Mouse (Mus musculus) kidney, embryonic 15.5 days (tissue): Measurements from ENCODE around the gene Gm13272. TPM values are rescaled to one million over a fixed set of nuclear protein-coding genes. Genes with fewer than 3 reads are reported as not detected.
"Not testable (repeated sequence)": the region's sequence is repeated elsewhere in the genome, so short reads cannot be mapped to it uniquely, and the experiment has no call there.

Experiments used
- ATAC-seq: fragments of 200-750 bp; cut with Nextera tagmentation; replicated peaks from 2 replicates; pipeline ENCODE4 v1.8.0; 2017; ENCODE audit warnings: moderate TSS enrichment; ENCODE audit not compliant: low FRiP score
- H3K27ac ChIP-seq: fragments of 300-500 bp; sonication (generic); 2 replicates; pipeline ENCODE4 v1.5.1; 2015; ENCODE audit warnings: mild to moderate bottlenecking, inconsistent platforms
- H3K27me3 ChIP-seq: fragments of 300-500 bp; sonication (generic); 2 replicates; pipeline ENCODE4 v1.6.1; 2015; ENCODE audit warnings: inconsistent platforms
- H3K36me3 ChIP-seq: fragments of 300-500 bp; sonication (generic); 2 replicates; pipeline ENCODE4 v1.6.1; 2015; ENCODE audit warnings: inconsistent platforms
- H3K4me1 ChIP-seq: fragments of 300-500 bp; sonication (generic); 2 replicates; pipeline ENCODE4 v1.6.1; 2015; ENCODE audit warnings: inconsistent platforms
- H3K4me2 ChIP-seq: fragments of 300-500 bp; sonication (generic); 2 replicates; pipeline ENCODE4 v1.6.1; 2015; ENCODE audit warnings: moderate library complexity, mild to moderate bottlenecking, inconsistent platforms
- H3K4me3 ChIP-seq: fragments of 300-500 bp; sonication (generic); replicated peaks from 2 replicates; pipeline ENCODE4 v1.5.1; 2015; ENCODE audit warnings: mild to moderate bottlenecking, inconsistent platforms
- H3K9ac ChIP-seq: fragments of 300-500 bp; sonication (generic); 2 replicates; pipeline ENCODE4 v1.6.1; 2015; ENCODE audit warnings: mild to moderate bottlenecking, inconsistent platforms
- H3K9me3 ChIP-seq: fragments of 300-500 bp; sonication (generic); replicated peaks from 2 replicates; pipeline ENCODE4 v1.6.1; 2016; ENCODE audit warnings: inconsistent platforms
- WGBS: fragments of 180-500 bp; shearing (Covaris S2); methylation state at CpG from one replicate; pipeline ENCODE4 v1.1.7; 2015; ENCODE audit warnings: mixed read lengths; 5-methylcytosine and 5-hydroxymethylcytosine counted together
- polyA plus RNA-seq: library from polyadenylated mRNA; unstranded; fragments of >200 nt; fragmentation: Nextera tagmentation; extraction: Ambion mirVana; gene quantifications from 2 replicates; pipeline ENCODE4 v1.2.1, GENCODE M21; 2015

The Gm13272 gene
- polyA plus RNA-seq, 1 experiment from 2014 or later = not detected

DNA sequence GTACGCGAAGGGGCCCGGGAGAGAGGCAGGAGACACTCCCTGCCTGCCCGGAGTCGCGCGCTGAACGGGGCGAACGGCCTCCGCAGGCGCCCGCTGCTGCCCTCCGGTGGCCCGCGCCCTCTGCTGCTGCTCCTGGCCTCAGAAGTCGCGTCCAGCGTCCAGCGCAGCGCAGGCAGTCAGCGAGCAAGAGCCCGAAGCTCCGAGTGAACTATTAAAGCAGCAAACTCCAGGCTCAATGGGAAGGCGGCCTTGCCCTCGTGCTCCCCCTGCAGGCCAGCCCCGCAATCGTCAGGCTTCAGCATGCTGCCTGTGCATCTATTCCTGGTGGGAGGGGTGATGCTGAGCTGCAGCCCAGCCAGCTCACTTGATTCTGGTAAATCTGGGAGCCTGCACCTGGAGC is 11.6 kb downstream of the Gm13272 start, which contains the start of gene Gm13278:
Gm13278 (plus strand) TSS at position 301 of the 400 bp plus-strand sequence.
- not testable (repeated sequence) for H3K9ac ChIP-seq, H3K4me1 ChIP-seq, H3K27me3 ChIP-seq, H3K4me3 ChIP-seq, H3K27ac ChIP-seq, H3K36me3 ChIP-seq, H3K4me2 ChIP-seq, ATAC-seq, H3K9me3 ChIP-seq
- no CpG with 5 or more reads among the region's 28 CpGs for WGBS

DNA sequence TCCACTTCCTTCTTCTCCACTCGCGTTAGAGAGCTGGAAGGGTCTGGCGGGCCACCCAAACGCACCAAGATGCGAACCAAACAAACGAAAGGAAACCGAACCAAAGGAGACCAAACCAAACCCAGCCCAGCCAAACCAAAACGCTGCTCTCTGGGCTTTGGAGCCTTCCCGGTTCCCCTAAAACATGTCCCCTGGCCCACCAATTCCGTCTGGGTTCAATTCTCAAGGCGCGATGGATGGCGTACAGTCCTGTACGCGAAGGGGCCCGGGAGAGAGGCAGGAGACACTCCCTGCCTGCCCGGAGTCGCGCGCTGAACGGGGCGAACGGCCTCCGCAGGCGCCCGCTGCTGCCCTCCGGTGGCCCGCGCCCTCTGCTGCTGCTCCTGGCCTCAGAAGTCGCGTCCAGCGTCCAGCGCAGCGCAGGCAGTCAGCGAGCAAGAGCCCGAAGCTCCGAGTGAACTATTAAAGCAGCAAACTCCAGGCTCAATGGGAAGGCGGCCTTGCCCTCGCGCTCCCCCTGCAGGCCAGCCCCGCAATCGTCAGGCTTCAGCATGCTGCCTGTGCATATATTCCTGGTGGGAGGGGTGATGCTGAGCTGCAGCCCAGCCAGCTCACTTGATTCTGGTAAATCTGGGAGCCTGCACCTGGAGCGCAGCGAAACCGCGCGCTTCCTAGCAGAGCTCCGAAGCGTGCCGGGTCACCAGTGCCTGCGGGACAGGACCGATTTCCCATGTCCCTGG is 14.5 kb downstream of the Gm13272 start, which contains the start of gene Gm13275:
Gm13275 (plus strand) TSS at position 552 of the 740 bp plus-strand sequence.
- H3K9me3 ChIP-seq, H3K4me3 ChIP-seq, H3K27me3 ChIP-seq, H3K27ac ChIP-seq, H3K9ac ChIP-seq, H3K4me2 ChIP-seq, ATAC-seq, H3K36me3 ChIP-seq, H3K4me1 ChIP-seq: not testable (repeated sequence)
- 2% methylated on average over 19 of the region's 52 CpGs for WGBS

DNA sequence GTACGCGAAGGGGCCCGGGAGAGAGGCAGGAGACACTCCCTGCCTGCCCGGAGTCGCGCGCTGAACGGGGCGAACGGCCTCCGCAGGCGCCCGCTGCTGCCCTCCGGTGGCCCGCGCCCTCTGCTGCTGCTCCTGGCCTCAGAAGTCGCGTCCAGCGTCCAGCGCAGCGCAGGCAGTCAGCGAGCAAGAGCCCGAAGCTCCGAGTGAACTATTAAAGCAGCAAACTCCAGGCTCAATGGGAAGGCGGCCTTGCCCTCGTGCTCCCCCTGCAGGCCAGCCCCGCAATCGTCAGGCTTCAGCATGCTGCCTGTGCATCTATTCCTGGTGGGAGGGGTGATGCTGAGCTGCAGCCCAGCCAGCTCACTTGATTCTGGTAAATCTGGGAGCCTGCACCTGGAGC is 17.4 kb downstream of the Gm13272 start, which contains the start of gene Gm13279:
Gm13279 (plus strand) TSS at position 301 of the 400 bp plus-strand sequence.
- no CpG with 5 or more reads among the region's 28 CpGs for WGBS
- not testable (repeated sequence) for H3K36me3 ChIP-seq, H3K4me3 ChIP-seq, ATAC-seq, H3K4me1 ChIP-seq, H3K27me3 ChIP-seq, H3K27ac ChIP-seq, H3K9ac ChIP-seq, H3K9me3 ChIP-seq, H3K4me2 ChIP-seq

DNA sequence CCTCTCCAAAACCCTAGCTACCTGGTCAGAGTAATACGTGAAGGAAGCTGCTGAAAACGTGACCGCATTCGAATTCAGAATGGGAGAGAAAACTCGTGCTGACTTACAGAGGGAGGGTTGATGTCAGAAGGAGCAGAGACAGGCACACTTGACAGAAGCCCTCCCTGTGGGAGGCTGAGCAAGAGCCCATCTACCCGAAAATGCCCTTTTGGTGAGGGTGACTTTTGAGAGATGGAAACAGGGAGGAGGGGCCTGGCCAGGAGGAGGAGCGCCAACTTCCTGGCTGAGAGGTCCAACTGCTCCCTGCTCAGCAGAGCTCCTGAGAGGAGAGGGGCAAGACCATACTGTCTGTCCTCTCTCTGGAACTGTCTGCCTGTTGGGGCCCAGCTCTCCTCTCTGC is 19.7 kb downstream of the Gm13272 start, which contains the start of gene Gm13285:
Gm13285 (plus strand) TSS at position 301 of the 400 bp plus-strand sequence.
- not testable (repeated sequence) for H3K27ac ChIP-seq, ATAC-seq, H3K4me2 ChIP-seq, H3K36me3 ChIP-seq, H3K4me3 ChIP-seq, H3K9ac ChIP-seq, H3K9me3 ChIP-seq, H3K27me3 ChIP-seq, H3K4me1 ChIP-seq
- WGBS = 13% methylated on average over 6 of the region's 7 CpGs

DNA sequence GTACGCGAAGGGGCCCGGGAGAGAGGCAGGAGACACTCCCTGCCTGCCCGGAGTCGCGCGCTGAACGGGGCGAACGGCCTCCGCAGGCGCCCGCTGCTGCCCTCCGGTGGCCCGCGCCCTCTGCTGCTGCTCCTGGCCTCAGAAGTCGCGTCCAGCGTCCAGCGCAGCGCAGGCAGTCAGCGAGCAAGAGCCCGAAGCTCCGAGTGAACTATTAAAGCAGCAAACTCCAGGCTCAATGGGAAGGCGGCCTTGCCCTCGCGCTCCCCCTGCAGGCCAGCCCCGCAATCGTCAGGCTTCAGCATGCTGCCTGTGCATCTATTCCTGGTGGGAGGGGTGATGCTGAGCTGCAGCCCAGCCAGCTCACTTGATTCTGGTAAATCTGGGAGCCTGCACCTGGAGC is 23.3 kb downstream of the Gm13272 start, which contains the start of gene Gm13287:
Gm13287 (plus strand) TSS at position 301 of the 400 bp plus-strand sequence.
- ATAC-seq, H3K27ac ChIP-seq, H3K4me2 ChIP-seq, H3K27me3 ChIP-seq, H3K9ac ChIP-seq, H3K9me3 ChIP-seq, H3K4me1 ChIP-seq, H3K4me3 ChIP-seq, H3K36me3 ChIP-seq: not testable (repeated sequence)
- WGBS = no CpG with 5 or more reads among the region's 29 CpGs

DNA sequence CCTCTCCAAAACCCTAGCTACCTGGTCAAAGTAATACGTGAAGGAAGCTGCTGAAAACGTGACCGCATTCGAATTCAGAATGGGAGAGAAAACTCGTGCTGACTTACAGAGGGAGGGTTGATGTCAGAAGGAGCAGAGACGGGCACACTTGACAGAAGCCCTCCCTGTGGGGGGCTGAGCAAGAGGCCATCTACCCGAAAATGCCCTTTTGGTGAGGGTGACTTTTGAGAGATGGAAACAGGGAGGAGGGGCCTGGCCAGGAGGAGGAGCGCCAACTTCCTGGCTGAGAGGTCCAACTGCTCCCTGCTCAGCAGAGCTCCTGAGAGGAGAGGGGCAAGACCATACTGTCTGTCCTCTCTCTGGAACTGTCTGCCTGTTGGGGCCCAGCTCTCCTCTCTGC is 25.6 kb downstream of the Gm13272 start, which contains the start of gene Gm13288:
Gm13288 (plus strand) TSS at position 301 of the 400 bp plus-strand sequence.
- H3K4me3 ChIP-seq, H3K9me3 ChIP-seq, H3K4me1 ChIP-seq, H3K36me3 ChIP-seq, ATAC-seq, H3K9ac ChIP-seq, H3K27ac ChIP-seq: not testable (repeated sequence)
- H3K27me3 ChIP-seq = peaks cover 16% of the 10 kb centered on the region
- WGBS = no CpG with 5 or more reads among the region's 8 CpGs
- peak within 1 kb of the TSS; percentile 44; the same call in 1 of the 2 replicates for H3K4me2 ChIP-seq

DNA sequence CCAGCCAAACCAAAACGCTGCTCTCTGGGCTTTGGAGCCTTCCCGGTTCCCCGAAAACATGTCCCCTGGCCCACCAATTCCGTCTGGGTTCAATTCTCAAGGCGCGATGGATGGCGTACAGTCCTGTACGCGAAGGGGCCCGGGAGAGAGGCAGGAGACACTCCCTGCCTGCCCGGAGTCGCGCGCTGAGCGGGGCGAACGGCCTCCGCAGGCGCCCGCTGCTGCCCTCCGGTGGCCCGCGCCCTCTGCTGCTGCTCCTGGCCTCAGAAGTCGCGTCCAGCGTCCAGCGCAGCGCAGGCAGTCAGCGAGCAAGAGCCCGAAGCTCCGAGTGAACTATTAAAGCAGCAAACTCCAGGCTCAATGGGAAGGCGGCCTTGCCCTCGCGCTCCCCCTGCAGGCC is 26.1 kb downstream of the Gm13272 start:
- H3K4me2 ChIP-seq = peak overlapping the region; percentile 44; the same call in 1 of the 2 replicates
- not testable (repeated sequence) for H3K4me1 ChIP-seq, H3K4me3 ChIP-seq, H3K9me3 ChIP-seq, H3K36me3 ChIP-seq, H3K27ac ChIP-seq, ATAC-seq, H3K9ac ChIP-seq
- 0% methylated on average over 7 of the region's 34 CpGs for WGBS
- H3K27me3 ChIP-seq = peaks cover 16% of the 10 kb centered on the region

DNA sequence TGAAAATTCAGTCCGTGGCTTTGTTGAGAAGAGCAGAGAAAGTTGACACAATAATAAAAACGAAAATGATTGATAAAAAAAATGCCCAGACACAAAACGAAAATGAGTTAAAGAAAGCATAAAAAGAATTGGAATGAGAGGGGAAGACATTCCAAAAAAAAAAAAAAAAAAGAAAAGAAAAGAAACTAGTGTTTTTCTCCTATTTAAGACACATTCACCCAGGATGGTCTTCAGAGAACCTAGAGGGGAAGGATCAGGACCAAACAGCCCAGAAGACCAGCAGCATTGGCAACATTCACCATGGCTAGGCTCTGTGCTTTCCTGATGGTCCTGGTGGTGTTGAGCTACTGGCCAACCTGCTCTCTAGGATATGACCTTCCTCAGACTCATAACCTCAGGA is 36.3 kb downstream of the Gm13272 start, which contains the start of gene Ifna7:
Ifna7 (plus strand) TSS at position 301 of the 400 bp plus-strand sequence.
- Histone ChIP-seq H3K4me2 (no peak within 1 kb of the TSS), H3K27ac (no peak within 1 kb of the TSS), H3K4me1 (no peaks in the 10 kb centered on the region), H3K9ac (no peak within 1 kb of the TSS), H3K4me3 (no peak within 1 kb of the TSS), H3K9me3 (no peaks in the 10 kb centered on the region), H3K36me3 (no peaks in the 10 kb centered on the region), H3K27me3 (no peaks in the 10 kb centered on the region; the same call in 1 of the 2 replicates)
- no peak for ATAC-seq
- 59% methylated on average over 3 of the region's 3 CpGs for WGBS

DNA sequence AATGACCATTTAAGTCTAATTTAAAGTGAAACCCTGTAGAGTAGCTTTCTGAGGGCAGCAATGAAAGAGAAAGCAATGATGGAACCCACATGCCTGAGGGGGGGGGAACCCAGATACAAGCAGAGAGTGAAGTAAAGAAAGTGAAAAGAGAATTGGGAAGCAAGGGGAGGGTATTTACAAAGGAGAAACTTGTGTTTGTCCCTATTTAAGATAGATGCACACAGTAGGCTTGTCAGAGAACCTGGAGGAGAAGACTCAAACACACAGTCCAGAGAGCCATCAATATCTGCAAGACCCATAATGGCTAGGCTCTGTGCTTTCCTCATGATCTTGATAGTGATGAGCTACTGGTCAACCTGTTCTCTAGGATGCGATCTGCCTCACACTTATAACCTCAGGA is 40.0 kb downstream of the Gm13272 start, which contains the start of gene Ifna11:
Ifna11 (plus strand) TSS at position 301 of the 400 bp plus-strand sequence.
- Histone ChIP-seq H3K4me1 (no peaks in the 10 kb centered on the region), H3K4me2 (no peak within 1 kb of the TSS), H3K9ac (no peak within 1 kb of the TSS), H3K4me3 (no peak within 1 kb of the TSS), H3K9me3 (no peaks in the 10 kb centered on the region), H3K27ac (no peak within 1 kb of the TSS), H3K36me3 (no peaks in the 10 kb centered on the region), H3K27me3 (no peaks in the 10 kb centered on the region; the same call in 1 of the 2 replicates)
- ATAC-seq = no peak
- 74% methylated on average over 1 of the region's 1 CpGs for WGBS

DNA sequence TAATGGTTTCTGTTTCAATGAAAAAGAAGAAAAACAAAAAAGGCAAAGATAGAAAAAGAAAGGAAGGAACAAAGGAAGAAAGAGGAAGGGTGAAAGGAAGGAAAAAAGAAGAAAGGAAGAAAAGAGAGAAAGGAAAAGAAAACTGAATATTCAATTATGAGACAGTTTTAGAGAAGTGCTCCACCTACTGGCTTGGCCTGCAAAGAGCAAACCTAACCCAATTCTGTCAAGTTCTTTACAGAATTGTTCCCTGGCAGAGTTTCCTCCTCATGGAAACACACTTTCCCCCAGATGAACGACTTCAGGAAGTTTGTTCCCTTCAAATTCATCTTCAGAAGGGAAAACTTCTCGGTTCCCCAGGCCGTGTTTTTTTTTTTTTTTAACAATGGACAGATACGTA is 43.3 kb downstream of the Gm13272 start:
- H3K27ac ChIP-seq = no peak overlapping the region

DNA sequence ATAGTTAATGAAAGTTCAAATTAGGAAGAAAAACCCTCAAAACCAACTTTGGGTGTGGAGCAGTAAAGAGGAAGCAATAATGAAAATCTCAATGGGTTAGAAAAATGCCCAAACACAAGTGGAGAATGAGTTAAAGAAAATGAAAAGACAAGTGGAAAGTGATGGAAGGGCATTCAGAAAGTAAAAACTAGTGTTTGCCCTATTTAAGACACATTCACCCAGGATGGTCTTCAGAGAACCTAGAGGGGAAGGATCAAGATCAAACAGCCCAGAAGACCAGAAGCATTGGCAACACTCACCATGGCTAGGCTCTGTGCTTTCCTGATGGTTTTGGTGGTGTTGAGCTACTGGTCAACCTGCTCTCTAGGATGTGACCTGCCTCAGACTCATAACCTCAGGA is 47.5 kb downstream of the Gm13272 start, which contains the start of gene Ifna6:
Ifna6 (plus strand) TSS at position 301 of the 400 bp plus-strand sequence.
- H3K4me1 ChIP-seq, H3K27ac ChIP-seq, H3K27me3 ChIP-seq, ATAC-seq, H3K9me3 ChIP-seq, H3K4me3 ChIP-seq, H3K36me3 ChIP-seq, H3K4me2 ChIP-seq, H3K9ac ChIP-seq: not testable (repeated sequence)

More for the DNA sequence above, 43.3 kb downstream of the Gm13272 start:
- Histone ChIP-seq H3K27me3 (no peaks in the 10 kb centered on the region; the same call in 1 of the 2 replicates), H3K9ac (no peak overlapping the region), H3K4me1 (no peaks in the 10 kb centered on the region), H3K4me2 (no peak overlapping the region), H3K9me3 (no peaks in the 10 kb centered on the region), H3K36me3 (no peaks in the 10 kb centered on the region), H3K4me3 (no peak overlapping the region)
- 25% methylated on average over 4 of the region's 4 CpGs for WGBS
- no peak for ATAC-seq
